Mouse (Mus musculus): ENCODE measurements at regions not wholly inside any gene's neighbourhood (a gene's known extent, or its start where the extent isn't known, plus 50 kb on each side); places are given as distances from the start of the nearest gene placed in this dataset.
"Not testable (repeated sequence)": the region's sequence is repeated elsewhere in the genome, so short reads cannot be mapped to it uniquely, and the experiment has no call there.

DNA sequence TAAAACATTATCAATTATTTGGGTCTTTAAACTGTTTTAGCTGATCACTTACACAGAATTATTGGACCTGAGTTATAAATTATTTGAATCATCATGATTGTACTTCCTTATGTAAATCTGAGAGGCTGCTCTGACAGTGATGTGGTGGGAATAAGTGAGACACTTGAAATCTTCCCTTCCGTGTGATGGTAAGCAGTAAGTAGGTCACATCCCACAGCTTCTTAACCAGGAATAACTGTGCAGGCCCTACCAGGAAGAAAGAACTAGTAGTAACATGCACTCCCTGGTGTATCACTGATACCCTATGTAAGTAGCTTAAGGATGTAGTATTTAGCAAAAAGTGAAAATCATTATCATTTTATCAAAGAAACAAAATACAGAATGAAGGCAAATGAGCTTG, 83.5 kb downstream of the Foxa2 start:
- not testable (repeated sequence) for H3K27ac ChIP-seq (replicated peaks); H3K9me3 ChIP-seq; H3K27me3 ChIP-seq (replicated peaks); H3K4me3 ChIP-seq; H3K9ac ChIP-seq; ATAC-seq (ENCODE audit: extremely low read depth, insufficient number of reproducible peaks, low FRiP score, low TSS enrichment); H3K4me2 ChIP-seq; H3K4me1 ChIP-seq; H3K36me3 ChIP-seq
- WGBS = 83% methylated on average over 1 of the region's 1 CpGs

DNA sequence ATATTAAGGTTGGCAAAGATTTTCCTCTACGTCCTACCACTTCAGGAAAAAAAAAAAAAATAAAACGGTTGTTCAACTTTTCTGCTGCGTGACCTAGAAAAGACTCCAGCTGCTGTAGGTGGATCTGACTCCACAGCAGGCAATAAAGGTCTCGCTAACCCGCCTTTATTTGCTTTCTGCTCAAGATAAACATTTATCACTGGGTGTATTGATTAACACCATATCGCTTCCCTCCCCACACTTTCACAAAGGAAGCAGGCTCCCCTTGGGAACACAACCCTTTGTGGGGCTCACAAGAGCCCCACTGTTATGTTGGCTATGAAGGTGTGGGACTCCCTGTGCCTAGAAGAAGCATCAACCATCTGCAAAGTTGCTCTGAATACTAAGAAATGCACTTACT, 85.1 kb downstream of the Foxa2 start:
- Histone ChIP-seq H3K4me2 (no peak overlapping the region), H3K4me1 (no peaks in the 10 kb centered on the region), H3K36me3 (no peaks in the 10 kb centered on the region), H3K27me3 (replicated peaks) (no peaks in the 10 kb centered on the region), H3K4me3 (no peak overlapping the region), H3K9ac (no peak overlapping the region), H3K9me3 (no peaks in the 10 kb centered on the region), H3K27ac (replicated peaks) (no peak overlapping the region)
- WGBS = 50% methylated on average over 6 of the region's 6 CpGs
- no peak for ATAC-seq (ENCODE audit: extremely low read depth, insufficient number of reproducible peaks, low FRiP score, low TSS enrichment)

GRCm38 (mm10) chr2:147954183-147954582, 92.6 kb downstream of the Foxa2 start:
- Histone ChIP-seq H3K4me3 (no peak overlapping the region), H3K27me3 (replicated peaks) (no peaks in the 10 kb centered on the region), H3K36me3 (no peaks in the 10 kb centered on the region), H3K9ac (no peak overlapping the region), H3K9me3 (no peaks in the 10 kb centered on the region), H3K4me1 (no peaks in the 10 kb centered on the region), H3K27ac (replicated peaks) (no peak overlapping the region), H3K4me2 (no peak overlapping the region)
- no peak for ATAC-seq (ENCODE audit: extremely low read depth, insufficient number of reproducible peaks, low FRiP score, low TSS enrichment)
- WGBS = 56% methylated on average over 2 of the region's 2 CpGs

DNA sequence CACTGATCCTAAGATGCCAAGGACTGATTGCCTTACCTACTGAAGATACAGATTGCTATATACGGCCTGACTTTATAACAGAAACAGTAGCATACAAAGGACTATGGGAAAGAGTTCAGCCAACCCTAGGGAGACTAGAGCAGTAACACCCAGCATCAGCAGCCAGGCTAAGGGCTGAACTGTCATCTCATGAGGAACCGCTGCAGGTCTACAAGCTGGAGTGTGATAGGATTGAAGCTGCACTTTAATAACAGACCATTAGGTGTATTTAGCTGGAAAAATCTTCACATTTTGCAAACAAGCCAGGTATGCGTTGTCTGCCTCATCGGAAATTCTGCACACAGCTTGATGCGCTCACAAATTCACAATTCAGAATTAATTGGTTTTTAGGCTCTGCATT, 95.5 kb downstream of the Foxa2 start:
- no peaks in the 10 kb centered on the region for H3K27me3 ChIP-seq (replicated peaks)
- H3K36me3 ChIP-seq = no peaks in the 10 kb centered on the region
- no peak overlapping the region for H3K27ac ChIP-seq (replicated peaks)
- H3K4me2 ChIP-seq = no peak overlapping the region
- 86% methylated on average over 5 of the region's 5 CpGs for WGBS
- H3K9me3 ChIP-seq = no peaks in the 10 kb centered on the region
- H3K4me1 ChIP-seq = no peaks in the 10 kb centered on the region
- no peak overlapping the region for H3K9ac ChIP-seq
- no peak overlapping the region for H3K4me3 ChIP-seq
- no peak for ATAC-seq (ENCODE audit: extremely low read depth, insufficient number of reproducible peaks, low FRiP score, low TSS enrichment)

DNA sequence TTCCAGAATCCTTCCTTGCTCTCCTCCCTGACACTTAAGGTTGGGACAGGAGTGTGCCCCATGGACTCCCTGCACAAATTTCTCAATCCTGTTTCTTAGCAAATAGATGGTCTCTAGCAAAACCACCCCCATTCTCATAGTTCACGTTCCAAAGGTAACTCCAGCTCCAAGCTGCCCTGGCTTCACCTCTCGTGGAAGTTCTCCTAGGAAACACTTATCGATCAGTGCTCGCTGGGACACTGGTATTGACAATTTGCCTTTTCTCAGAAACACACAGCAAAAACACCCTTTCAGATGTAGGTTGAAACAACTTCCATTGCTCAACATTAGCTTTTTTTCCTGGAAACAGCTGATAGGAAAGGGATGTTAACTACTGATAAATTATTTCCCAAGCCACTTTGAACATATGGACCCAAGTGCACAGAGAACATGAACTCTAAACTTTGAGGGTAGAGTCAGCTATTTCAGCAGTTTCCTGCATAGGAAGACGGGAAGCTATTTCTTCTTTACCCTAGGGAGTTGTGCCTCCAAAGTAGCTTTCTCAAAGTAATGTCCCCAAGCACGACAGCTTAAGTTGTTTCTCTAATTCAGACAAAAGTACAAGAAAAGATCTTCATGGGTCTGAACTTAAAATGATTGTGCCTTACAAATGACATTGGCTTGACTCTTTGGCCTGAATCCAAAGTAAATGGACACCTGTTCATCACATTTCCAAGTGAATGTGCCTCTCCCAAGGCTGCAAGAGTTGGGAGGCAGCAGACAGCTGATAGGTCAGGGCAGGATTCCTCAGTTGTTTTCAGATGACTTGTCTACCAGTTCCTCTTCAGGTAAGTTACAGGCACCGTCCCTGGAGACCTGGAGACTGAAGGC, 102.4 kb downstream of the Foxa2 start:
- no peak overlapping the region for H3K4me2 ChIP-seq
- H3K27ac ChIP-seq (replicated peaks) = no peak overlapping the region
- no peak overlapping the region for H3K9ac ChIP-seq
- no peak for ATAC-seq (ENCODE audit: extremely low read depth, insufficient number of reproducible peaks, low FRiP score, low TSS enrichment)
- no peaks in the 10 kb centered on the region for H3K9me3 ChIP-seq
- H3K36me3 ChIP-seq = no peaks in the 10 kb centered on the region
- no peaks in the 10 kb centered on the region for H3K4me1 ChIP-seq
- H3K27me3 ChIP-seq (replicated peaks) = no peaks in the 10 kb centered on the region
- H3K4me3 ChIP-seq = no peak overlapping the region
- 70% methylated on average over 7 of the region's 7 CpGs for WGBS

DNA sequence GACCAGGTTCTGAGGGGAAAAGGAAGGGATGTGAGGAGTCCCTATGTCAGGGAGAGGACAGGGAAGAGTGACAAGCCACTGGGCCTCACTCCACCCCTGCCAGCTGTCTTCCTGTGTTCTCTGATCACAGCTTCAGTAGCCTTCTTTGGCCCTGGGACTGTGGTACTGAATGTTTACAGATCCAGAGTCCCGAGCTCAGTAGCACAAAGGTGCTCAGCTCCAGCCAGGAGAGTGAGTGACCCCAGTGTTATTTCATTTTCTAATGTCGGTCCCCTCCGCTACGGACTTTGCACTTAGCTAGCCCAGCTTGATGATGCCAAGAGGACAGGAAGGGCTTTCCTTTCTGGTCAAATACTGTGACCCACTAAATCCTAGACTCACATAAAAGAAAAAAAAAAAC, 104.2 kb downstream of the Foxa2 start:
- Histone ChIP-seq H3K27ac (replicated peaks) (no peak overlapping the region), H3K36me3 (no peaks in the 10 kb centered on the region)
- ATAC-seq (ENCODE audit: extremely low read depth, insufficient number of reproducible peaks, low FRiP score, low TSS enrichment) = no peak

DNA sequence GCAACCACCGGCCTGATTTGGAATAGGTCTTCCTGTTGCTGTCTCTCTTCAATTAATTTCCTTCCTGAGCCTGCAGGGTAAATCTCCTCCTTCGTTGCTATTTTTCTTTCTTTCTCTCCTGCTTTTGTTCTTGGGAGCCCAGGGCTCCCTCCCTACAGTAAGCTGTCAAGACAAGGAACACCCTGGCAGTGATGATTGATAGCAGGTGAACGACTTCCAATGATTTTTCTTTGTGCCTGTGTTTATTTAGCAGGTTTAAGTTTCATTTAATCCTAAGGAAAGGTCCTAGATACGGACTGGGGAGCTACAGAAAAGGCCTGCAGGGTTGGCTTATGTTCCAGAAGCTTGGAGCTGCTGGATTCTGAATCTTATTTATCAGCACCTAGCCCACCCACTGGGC, 105.5 kb downstream of the Foxa2 start:
- H3K9me3 ChIP-seq = no peaks in the 10 kb centered on the region; the same call in 1 of the 2 replicates
- ATAC-seq (ENCODE audit: extremely low read depth, insufficient number of reproducible peaks, low FRiP score, low TSS enrichment) = no peak
- no peaks in the 10 kb centered on the region for H3K36me3 ChIP-seq
- H3K4me3 ChIP-seq = no peak overlapping the region
- no peak overlapping the region for H3K9ac ChIP-seq
- H3K4me1 ChIP-seq = no peaks in the 10 kb centered on the region
- 35% methylated on average over 4 of the region's 4 CpGs for WGBS
- no peak overlapping the region for H3K27ac ChIP-seq (replicated peaks)
- H3K27me3 ChIP-seq (replicated peaks) = no peaks in the 10 kb centered on the region
- H3K4me2 ChIP-seq = no peak overlapping the region

More for the DNA sequence above, 104.2 kb downstream of the Foxa2 start:
- WGBS = 65% methylated on average over 4 of the region's 4 CpGs
- no peaks in the 10 kb centered on the region for H3K27me3 ChIP-seq (replicated peaks)
- H3K9me3 ChIP-seq = no peaks in the 10 kb centered on the region
- no peaks in the 10 kb centered on the region for H3K4me1 ChIP-seq
- no peak overlapping the region for H3K9ac ChIP-seq
- no peak overlapping the region for H3K4me2 ChIP-seq
- no peak overlapping the region for H3K4me3 ChIP-seq

DNA sequence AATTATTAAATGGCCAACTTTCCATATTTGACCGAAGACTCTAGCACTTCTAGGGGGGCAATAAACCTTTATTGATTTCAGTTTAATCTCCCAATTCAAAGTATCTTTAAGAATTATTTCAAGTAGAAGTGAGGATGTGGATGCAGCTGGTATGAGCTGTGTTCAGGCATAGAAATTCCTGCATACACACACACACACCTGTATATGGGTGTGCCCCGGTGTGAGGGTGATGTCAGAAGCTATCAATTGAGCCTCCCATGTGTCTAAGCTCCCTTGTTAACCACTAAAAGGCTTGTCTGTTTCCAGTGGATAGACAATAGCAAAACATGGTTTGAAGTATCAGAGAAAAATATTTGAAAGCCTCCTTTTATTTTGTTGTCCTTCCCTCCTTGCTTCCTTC, 114.3 kb downstream of the Foxa2 start:
- Histone ChIP-seq H3K4me2 (no peak overlapping the region), H3K4me3 (no peak overlapping the region), H3K4me1 (no peaks in the 10 kb centered on the region), H3K9me3 (no peaks in the 10 kb centered on the region; the same call in 1 of the 2 replicates), H3K27ac (replicated peaks) (no peak overlapping the region), H3K9ac (no peak overlapping the region), H3K27me3 (replicated peaks) (no peaks in the 10 kb centered on the region), H3K36me3 (no peaks in the 10 kb centered on the region)
- ATAC-seq (ENCODE audit: extremely low read depth, insufficient number of reproducible peaks, low FRiP score, low TSS enrichment) = no peak
- 86% methylated on average over 2 of the region's 2 CpGs for WGBS

- H3K4me1 ChIP-seq = no peaks in the 10 kb centered on the region
- H3K36me3 ChIP-seq = no peaks in the 10 kb centered on the region
- no peaks in the 10 kb centered on the region for H3K27me3 ChIP-seq (replicated peaks)
- H3K4me3 ChIP-seq = no peak overlapping the region
- H3K4me2 ChIP-seq = no peak overlapping the region
- ATAC-seq (ENCODE audit: extremely low read depth, insufficient number of reproducible peaks, low FRiP score, low TSS enrichment) = no peak
- H3K9ac ChIP-seq = no peak overlapping the region
- WGBS = 63% methylated on average over 5 of the region's 5 CpGs
- H3K9me3 ChIP-seq = no peaks in the 10 kb centered on the region
- no peak overlapping the region for H3K27ac ChIP-seq (replicated peaks)
Observed at GRCm38 (mm10) chr2:147929031-147929711, 117.6 kb downstream of the Foxa2 start.

GRCm38 (mm10) chr2:147927792-147928670, 118.7 kb downstream of the Foxa2 start:
- Histone ChIP-seq H3K27ac (replicated peaks) (no peak overlapping the region), H3K9ac (no peak overlapping the region), H3K4me1 (no peaks in the 10 kb centered on the region), H3K27me3 (replicated peaks) (no peaks in the 10 kb centered on the region), H3K36me3 (no peaks in the 10 kb centered on the region), H3K4me3 (no peak overlapping the region), H3K9me3 (no peaks in the 10 kb centered on the region), H3K4me2 (no peak overlapping the region)
- WGBS = 53% methylated on average over 10 of the region's 10 CpGs
- no peak for ATAC-seq (ENCODE audit: extremely low read depth, insufficient number of reproducible peaks, low FRiP score, low TSS enrichment)

GRCm38 (mm10) chr2:147926861-147927260, 119.9 kb downstream of the Foxa2 start:
- ATAC-seq (ENCODE audit: extremely low read depth, insufficient number of reproducible peaks, low FRiP score, low TSS enrichment) = no peak
- Histone ChIP-seq H3K4me2 (no peak overlapping the region), H3K4me3 (no peak overlapping the region), H3K9ac (no peak overlapping the region), H3K27ac (replicated peaks) (no peak overlapping the region), H3K9me3 (no peaks in the 10 kb centered on the region), H3K36me3 (no peaks in the 10 kb centered on the region), H3K27me3 (replicated peaks) (no peaks in the 10 kb centered on the region), H3K4me1 (no peaks in the 10 kb centered on the region)
- WGBS = 67% methylated on average over 3 of the region's 3 CpGs
